Comparison of ENCODE assay signal across 10 mouse cellular contexts in genomic region chr3:146782548-146782947, GRCm38 (mm10). TPM values are rescaled to one million over a fixed set of nuclear protein-coding genes. Genes with fewer than 3 reads are reported as not detected.
DNase-seq lines count a peak whose midpoint lies in the region; ATAC-seq and TF ChIP-seq lines count a peak whose summit lies in the region.
"Had no signal": no experiment of that assay in that cellular context is flagged by ENCODE, and none has a peak within 500 bp of the region (broad histone marks: within the 10 kb centered on the region; RNA-seq: fewer than 3 reads in every experiment).

No protein-coding gene starts in this region.

- peak; percentile 57 for ATAC-seq in hindbrain, embryonic 15.5 days (ENCODE audit: low FRiP score, low read depth)
- no peak for ATAC-seq in hindbrain, embryonic 11.5 days (ENCODE audit: low FRiP score)
- peak; percentile 35 for ATAC-seq in G1E (ENCODE audit: extremely low read depth, insufficient number of reproducible peaks, low FRiP score, poor library complexity, severe bottlenecking)
- ATAC-seq in liver, embryonic 14.5 days (ENCODE audit: insufficient read depth), result 0 out of 2 replicates have a peak, but pooled peaks have one; percentile 19
- ATAC-seq: inflammation-experienced regulatory T-cells, adult 6 months had no signal

- no peaks in the 10 kb centered on the region for H3K9me3 ChIP-seq in hindbrain, embryonic 15.5 days
- no peaks in the 10 kb centered on the region for H3K9me3 ChIP-seq in hindbrain, embryonic 11.5 days (ENCODE audit: control insufficient read depth, low read length)
- H3K9me3 ChIP-seq in G1E (replicated peaks), result no peaks in the 10 kb centered on the region
- H3K9me3 ChIP-seq in liver, embryonic 14.5 days (ENCODE audit: control insufficient read depth, low read length), result no peaks in the 10 kb centered on the region
- H3K9me3 ChIP-seq: lung, embryonic 15.5 days had no signal

- no peak overlapping the region for H3K4me3 ChIP-seq in hindbrain, embryonic 15.5 days
- H3K4me3 ChIP-seq in hindbrain, embryonic 11.5 days (ENCODE audit: low read depth, low read length), result no peak overlapping the region
- no peak overlapping the region for H3K4me3 ChIP-seq in G1E (ENCODE audit: low read depth, low read length)
- H3K4me3 ChIP-seq in liver, embryonic 14.5 days (ENCODE audit: insufficient read depth in 1 of 2, low read depth in 2 of 2, low read length in 2 of 2), result no peak overlapping the region
- H3K4me3 ChIP-seq: lung, embryonic 15.5 days had no signal

- H3K4me1 ChIP-seq in hindbrain, embryonic 15.5 days (replicated peaks), result peaks cover 24% of the 10 kb centered on the region
- H3K4me1 ChIP-seq in hindbrain, embryonic 11.5 days (replicated peaks; ENCODE audit: control insufficient read depth, insufficient read depth, low read length), result no peaks in the 10 kb centered on the region
- H3K4me1 ChIP-seq in G1E (ENCODE audit: insufficient read depth, low read depth, low read length), result peaks cover 35% of the 10 kb centered on the region
- peaks cover 2 to 11% of the 10 kb centered on the region in 2 experiments; a peak in 3 of 4 replicates for H3K4me1 ChIP-seq in liver, embryonic 14.5 days (replicated peaks; ENCODE audit: control insufficient read depth in 2 of 2, insufficient read depth in 2 of 2, low read length in 1 of 2)

- WGBS in hindbrain, embryonic 15.5 days, result 18% methylated on average over 6 of the region's 6 CpGs
- 28% methylated on average over 6 of the region's 6 CpGs for WGBS in hindbrain, embryonic 11.5 days
- WGBS in liver, embryonic 14.5 days (ENCODE audit: insufficient replicate concordance), result 37% methylated on average over 6 of the region's 6 CpGs

- no peaks in the 10 kb centered on the region for H3K27me3 ChIP-seq in hindbrain, embryonic 15.5 days
- H3K27me3 ChIP-seq in hindbrain, embryonic 11.5 days (ENCODE audit: control insufficient read depth, insufficient read depth, low read length), result no peaks in the 10 kb centered on the region
- no peaks in the 10 kb centered on the region for H3K27me3 ChIP-seq in G1E (ENCODE audit: insufficient read depth, low read length)
- H3K27me3 ChIP-seq in liver, embryonic 14.5 days (ENCODE audit: control insufficient read depth, insufficient read depth, low read length), result no peaks in the 10 kb centered on the region
- H3K27me3 ChIP-seq: lung, embryonic 15.5 days had no signal

- no peaks in the 10 kb centered on the region for H3K36me3 ChIP-seq in hindbrain, embryonic 15.5 days
- H3K36me3 ChIP-seq in hindbrain, embryonic 11.5 days (ENCODE audit: control insufficient read depth, insufficient read depth, low read length), result no peaks in the 10 kb centered on the region
- peaks cover 11% of the 10 kb centered on the region for H3K36me3 ChIP-seq in G1E (replicated peaks)
- H3K36me3 ChIP-seq in liver, embryonic 14.5 days (replicated peaks; ENCODE audit: control insufficient read depth, insufficient read depth, low read depth), result no peaks in the 10 kb centered on the region
- H3K36me3 ChIP-seq: lung, embryonic 15.5 days had no signal

- no peak overlapping the region for H3K27ac ChIP-seq in hindbrain, embryonic 15.5 days (replicated peaks)
- H3K27ac ChIP-seq in hindbrain, embryonic 11.5 days (ENCODE audit: low read depth, low read length), result no peak overlapping the region
- H3K27ac ChIP-seq in liver, embryonic 14.5 days, result no peak overlapping the region
- H3K27ac ChIP-seq: lung, embryonic 15.5 days had no signal

- no peak overlapping the region for H3K4me2 ChIP-seq in hindbrain, embryonic 15.5 days
- no peak overlapping the region for H3K4me2 ChIP-seq in hindbrain, embryonic 11.5 days (replicated peaks; ENCODE audit: low read depth, low read length)
- no peak overlapping the region for H3K4me2 ChIP-seq in liver, embryonic 14.5 days (ENCODE audit: low read depth)
- H3K4me2 ChIP-seq: lung, embryonic 15.5 days had no signal

- no peak for TF ChIP-seq EP300 in liver, embryonic 14.5 days (IDR thresholded peaks at IDR 0.05; ENCODE audit: low read depth)

- no peak for DNase-seq in hindbrain, embryonic 11.5 days (ENCODE audit: low spot score)
- no peak for DNase-seq in G1E (ENCODE audit: low spot score)
- DNase-seq in embryo, embryonic 10.5 days (ENCODE audit: low spot score), result peak; percentile 29
- no peak for DNase-seq in liver, embryonic 14.5 days (ENCODE audit: low read depth in 3 of 3, low spot score in 3 of 3)
- no peak for DNase-seq in adrenal gland, adult 8-10 months
- DNase-seq in frontal cortex, postnatal 10 days (ENCODE audit: low spot score in 2 of 2), result no peak
- DNase-seq in urinary bladder, postnatal 10 days (ENCODE audit: low spot score), result no peak

- H3K9ac ChIP-seq in hindbrain, embryonic 15.5 days, result no peak overlapping the region
- H3K9ac ChIP-seq in hindbrain, embryonic 11.5 days (ENCODE audit: low read depth, low read length), result no peak overlapping the region
- H3K9ac ChIP-seq in liver, embryonic 14.5 days (replicated peaks), result no peak overlapping the region
- H3K9ac ChIP-seq: lung, embryonic 15.5 days had no signal

- no peak for TF ChIP-seq CTCF in G1E (IDR thresholded peaks at IDR 0.05; ENCODE audit: low read depth, low read length)
- TF ChIP-seq CTCF in liver, embryonic 14.5 days (IDR thresholded peaks at IDR 0.05; ENCODE audit: low read depth), result 0 out of 2 replicates have a peak, but pooled peaks have one; percentile 17

RNA-seq across cellular contexts. Expression of gene Prkacb, which starts 30.2 kb away (rescaled TPM):
- 181 and 186 TPM in 2 replicates for polyA plus RNA-seq in hindbrain, embryonic 15.5 days (2015; fragmentation: Nextera tagmentation; extraction: Ambion mirVana)
- 64.8 and 70.8 TPM in 2 replicates for polyA plus RNA-seq in hindbrain, embryonic 11.5 days (2014; fragmentation: Nextera tagmentation; extraction: Ambion mirVana)
- 91.3 and 102 TPM in 2 replicates for total RNA-seq in G1E (2014; fragmentation: Nextera tagmentation)
- total RNA-seq in G1E (2017), result 146 and 165 TPM in 2 replicates
- polyA plus RNA-seq in G1E (2012), result 12.0 and 13.5 TPM in 2 replicates
- polyA plus RNA-seq in liver, embryonic 14.5 days (2012; rRNA removed), result 4.8 and 6.1 TPM in 2 replicates
- 10.9 and 12.5 TPM in 2 replicates for polyA plus RNA-seq in liver, embryonic 14.5 days (2014; fragmentation: Nextera tagmentation; extraction: Ambion mirVana)
- 100 to 1,000 TPM; 126 to 155 (median 139) TPM for total RNA-seq in adrenal gland, adult 8-10 months (2022)
